Mouse (Mus musculus): ENCODE data around the gene Lpar6.

DNA sequence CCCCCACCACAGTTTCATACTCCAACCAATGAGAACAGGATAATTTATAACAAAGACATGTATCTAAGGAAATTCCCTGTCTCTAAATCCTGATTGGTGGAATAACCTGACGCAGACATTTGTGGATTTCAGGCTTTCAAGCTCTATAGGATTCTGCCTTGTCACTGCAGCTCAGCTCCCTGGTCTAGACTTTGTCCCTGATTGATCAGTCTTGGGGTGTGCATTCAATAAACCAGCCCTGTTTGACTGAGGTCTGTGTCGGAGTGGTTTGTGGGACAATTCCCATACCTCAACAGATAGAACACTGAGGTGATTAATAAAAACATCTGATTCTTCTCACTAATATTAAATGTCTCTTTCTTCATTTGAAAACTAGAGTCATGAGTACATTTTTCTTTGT lies 12.4 kb downstream of the Lpar6 start:
- no peak for TF ChIP-seq POLR2A (IDR thresholded peaks at IDR 0.05; ENCODE audit: extremely low read depth, insufficient read depth, low read length)
- TF ChIP-seq CTCF (IDR thresholded peaks at IDR 0.05; ENCODE audit: extremely low read depth, insufficient read depth, low read length): no peak
